Mouse (Mus musculus) CD8-positive naive resting alpha-beta T cell, adult 2 months (primary cell): ENCODE data around the gene Rin2.

ENCODE experiments used
- DNase-seq, 2 experiments: peaks; one replicate each; pipeline ENCODE4 v3.0.0; 2022; ENCODE audit warnings: low read depth in 2 of 2, low spot score in 2 of 2

Gene Rin2

DNA sequence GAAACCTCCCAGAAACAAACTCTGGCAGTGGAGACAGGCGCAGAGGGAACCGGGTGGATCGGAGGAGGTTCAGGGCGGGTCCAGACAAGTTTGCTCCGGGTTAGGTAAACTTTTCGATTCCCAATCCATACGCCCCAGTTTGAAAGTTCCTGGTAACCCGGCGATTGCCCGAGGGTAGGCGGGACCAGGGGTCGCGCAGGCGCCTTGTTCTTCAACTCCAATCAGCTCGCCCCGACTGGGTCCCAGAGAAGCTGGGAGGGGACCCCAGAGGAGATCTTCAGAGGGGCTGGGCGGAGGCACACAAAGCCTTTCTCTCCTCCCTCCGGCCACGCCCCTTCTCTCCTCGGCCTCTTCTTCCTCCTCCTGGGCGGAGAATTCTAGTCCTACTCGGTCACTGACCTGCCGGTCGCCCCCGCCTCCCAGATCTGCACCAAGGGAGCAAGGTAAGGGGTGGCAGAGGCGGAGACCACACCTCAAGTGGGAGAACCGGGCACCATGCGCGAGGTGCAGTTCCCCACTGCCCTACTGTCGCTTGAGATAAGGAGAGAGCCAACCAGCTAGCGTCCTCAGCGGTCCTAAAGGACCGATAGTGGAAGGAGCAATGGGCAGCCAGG is at the start of gene Rin2:
Gene Rin2, plus strand, starts transcription at position 74 of the 614 bp plus-strand sequence.
- DNase-seq, result no peak

DNA sequence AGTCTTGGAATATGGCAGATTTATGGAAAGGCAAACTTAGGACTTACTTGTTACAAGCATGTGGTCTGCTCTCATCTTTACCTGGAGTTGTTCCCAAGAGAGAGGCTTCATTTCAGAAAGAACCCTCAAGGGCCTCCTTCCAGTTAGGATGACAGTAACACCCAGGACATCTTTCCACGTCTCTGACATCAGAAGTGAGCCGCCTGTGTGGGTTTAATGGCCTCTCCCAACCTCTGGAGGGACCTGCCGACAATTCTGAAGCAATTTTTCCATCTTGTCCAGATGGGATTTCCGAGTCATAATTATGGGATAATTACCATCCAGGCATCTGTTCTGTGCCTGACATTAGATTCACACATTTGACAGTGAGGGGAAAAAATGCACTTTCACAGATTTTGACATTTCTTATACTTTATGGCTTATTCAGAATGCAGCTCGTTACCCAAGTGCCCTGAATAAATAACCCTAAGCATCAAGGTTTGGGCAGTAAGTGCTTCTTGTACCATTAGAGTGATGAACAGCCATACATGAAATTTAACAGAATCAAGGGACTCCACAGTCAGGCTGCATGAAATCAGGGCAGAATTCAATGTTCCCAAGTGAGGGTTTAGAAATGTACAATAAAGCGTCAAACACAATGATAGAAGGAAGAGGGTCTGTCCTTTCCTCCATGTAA is 43.8 kb upstream of the Rin2 start:
- DNase-seq, result no peak

- DNase-seq, result no peak
Observed at GRCm38 (mm10) chr2:145631799-145632174, 43.2 kb upstream of the Rin2 start.

DNA sequence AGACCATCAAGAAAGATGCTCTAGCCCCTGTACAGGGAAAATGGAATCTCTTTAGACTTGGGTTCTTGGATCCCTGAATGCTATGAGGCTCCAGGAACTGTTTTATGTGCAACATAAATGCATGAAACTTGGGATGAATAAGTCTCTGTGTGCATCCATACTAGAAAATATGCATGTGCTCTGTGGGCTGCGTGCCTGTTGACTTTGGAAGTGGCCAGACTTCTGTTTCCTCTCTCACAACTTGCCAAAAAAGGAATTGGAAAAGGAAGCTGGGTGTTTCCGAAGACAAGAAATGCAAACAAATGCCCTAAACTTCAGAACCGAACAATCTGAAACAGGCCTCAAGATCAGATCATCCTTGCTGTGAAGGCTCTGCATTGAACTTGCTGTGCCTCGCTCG is 41.2 kb upstream of the Rin2 start:
- DNase-seq, result no peak

DNA sequence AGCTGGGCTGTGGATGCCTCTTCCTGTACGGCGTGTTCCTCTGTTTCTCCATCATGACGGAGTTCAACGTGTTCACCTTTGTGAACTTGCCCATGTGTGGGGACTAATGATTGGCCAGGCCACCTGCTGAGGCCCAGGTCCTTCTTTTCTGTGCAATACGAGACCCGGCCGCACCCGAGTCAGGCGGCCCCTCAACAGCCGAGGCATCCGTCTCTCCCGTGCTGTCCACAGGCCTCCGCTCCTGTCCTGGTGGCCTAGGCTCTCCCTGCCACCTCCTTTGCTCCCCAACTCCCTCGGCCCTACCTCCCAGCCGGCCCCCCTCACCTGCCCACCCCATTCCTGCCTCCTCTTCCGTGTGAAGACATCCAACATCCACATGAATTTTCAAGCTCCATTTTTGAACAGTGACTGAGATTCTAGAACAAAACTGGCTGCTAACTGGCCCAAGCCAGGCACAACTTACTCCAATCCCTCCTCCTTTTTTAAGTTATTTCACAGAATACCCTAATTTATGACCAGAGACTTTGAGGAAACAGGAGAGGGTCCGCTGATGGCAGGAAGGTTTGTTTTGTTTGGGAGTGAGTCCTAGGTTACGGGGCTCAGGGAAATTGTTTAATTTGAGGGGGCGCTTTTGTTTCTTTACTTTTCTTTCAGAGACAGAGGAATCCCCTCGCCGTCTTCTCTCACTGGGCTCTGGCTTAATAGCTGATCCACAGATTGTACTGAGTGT is 34.6 kb upstream of the Rin2 start:
- no peak for DNase-seq

DNA sequence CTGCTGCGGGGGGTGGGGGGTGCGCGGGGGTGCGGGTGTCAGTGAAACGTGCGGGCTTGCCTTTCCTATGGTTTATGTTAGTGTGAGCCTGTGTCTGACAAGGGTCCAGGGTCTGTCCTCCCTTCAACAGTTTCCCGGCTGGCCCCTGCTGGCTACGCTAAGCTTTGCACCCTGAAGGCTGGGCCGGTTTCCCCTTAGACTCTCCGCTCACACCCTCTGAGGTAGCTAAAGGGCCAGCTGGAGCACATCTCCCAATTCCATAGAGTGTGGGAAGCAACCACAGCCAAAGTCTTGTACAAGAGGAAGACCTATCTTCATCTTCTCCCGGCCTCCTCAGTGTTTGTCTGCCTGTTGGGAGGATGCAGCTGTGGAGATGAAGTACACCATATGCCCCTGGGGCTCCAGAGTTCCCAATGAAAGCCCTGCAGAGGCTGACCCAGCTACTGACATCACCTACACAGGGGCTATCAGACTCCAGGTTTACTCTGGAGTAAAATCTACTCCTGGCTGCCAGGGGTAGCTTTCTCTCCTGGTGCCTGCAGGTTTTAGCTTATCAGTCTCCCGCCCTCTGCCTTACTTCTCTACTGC is 19.5 kb upstream of the Rin2 start:
- DNase-seq, result no peak

GRCm38 (mm10) chr2:145656121-145656520 is 18.9 kb upstream of the Rin2 start:
- DNase-seq, result no peak

- DNase-seq, result no peak
Observed at GRCm38 (mm10) chr2:145656716-145657115, 18.3 kb upstream of the Rin2 start.

- DNase-seq, result no peak
Observed at GRCm38 (mm10) chr2:145661242-145661641, 13.8 kb upstream of the Rin2 start.

GRCm38 (mm10) chr2:145663899-145664298 is 11.1 kb upstream of the Rin2 start:
- no peak for DNase-seq

DNA sequence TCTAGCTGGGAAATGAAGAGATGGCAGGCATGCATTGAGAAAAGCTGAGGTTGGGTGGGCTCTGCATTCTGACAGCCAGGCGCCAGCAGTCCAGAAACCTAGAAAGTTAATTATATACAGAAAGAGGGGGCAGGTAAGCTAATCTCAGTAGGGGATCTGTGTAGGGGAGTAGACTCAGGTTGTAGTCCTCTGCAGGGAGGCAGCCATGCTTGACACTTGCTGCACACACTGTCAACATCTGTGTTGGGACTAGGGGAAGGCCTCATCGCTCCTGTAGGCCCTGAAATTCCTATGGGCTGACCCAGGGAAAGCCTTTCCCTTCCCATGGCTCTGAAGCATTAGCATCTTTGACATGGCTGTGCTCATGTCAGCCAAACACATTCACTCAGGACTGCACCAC is 10.7 kb upstream of the Rin2 start:
- no peak for DNase-seq

GRCm38 (mm10) chr2:145668135-145668534 is 6.9 kb upstream of the Rin2 start:
- no peak for DNase-seq

GRCm38 (mm10) chr2:145670131-145670530 is 4.9 kb upstream of the Rin2 start:
- no peak for DNase-seq

DNA sequence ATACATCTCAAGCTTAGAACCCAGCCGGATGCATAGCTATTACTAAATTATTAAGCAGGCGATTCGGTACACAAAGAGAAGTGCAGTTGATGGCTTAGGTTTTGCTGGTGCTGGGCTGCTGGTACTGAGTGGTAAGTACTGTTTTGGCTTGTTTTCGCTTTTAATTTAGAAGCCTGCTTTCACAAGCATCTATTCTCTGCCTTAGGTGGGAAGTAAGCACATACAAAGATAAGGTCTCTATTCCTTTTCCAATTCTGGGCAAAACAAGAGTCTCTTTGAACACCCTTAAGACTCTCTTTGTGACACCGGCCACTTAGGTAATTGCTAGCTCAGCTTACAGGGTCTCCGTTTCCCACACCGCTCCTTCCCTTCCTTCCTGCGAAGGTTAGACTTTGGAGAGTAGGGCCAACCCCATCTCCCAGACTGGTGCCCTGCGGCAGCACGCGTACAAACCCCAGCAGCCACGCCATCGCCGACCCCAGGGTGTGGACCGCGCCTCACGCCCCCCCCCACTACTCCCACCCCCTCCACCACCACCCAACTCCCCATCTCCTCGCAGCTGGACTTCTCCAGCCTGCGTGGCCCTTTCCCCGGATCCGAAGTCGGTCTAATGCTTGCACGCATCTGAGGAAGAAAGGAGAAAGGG is 396 bp upstream of the Rin2 start:
- no peak for DNase-seq

GRCm38 (mm10) chr2:145675756-145676543 is 935 bp downstream of the Rin2 start:
- DNase-seq, result no peak

DNA sequence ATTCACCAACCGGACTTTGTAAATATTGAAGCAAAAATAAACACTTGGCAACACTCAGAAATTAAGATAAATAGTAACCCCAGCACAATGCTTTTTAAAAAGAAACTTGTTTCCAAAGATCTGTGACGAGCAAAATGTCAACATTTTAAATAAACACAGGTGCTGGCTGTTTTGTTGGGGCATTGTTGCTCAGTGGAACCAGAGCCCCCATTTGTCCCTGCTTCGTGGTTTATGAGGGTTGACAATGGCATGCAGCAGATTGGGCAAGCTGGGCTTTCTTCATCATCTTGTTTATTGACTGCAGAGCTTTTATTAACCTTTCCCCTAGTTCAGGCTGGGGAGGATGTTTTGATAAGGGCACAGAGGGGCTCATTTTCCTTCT is 1.5 kb downstream of the Rin2 start:
- DNase-seq, result no peak

DNA sequence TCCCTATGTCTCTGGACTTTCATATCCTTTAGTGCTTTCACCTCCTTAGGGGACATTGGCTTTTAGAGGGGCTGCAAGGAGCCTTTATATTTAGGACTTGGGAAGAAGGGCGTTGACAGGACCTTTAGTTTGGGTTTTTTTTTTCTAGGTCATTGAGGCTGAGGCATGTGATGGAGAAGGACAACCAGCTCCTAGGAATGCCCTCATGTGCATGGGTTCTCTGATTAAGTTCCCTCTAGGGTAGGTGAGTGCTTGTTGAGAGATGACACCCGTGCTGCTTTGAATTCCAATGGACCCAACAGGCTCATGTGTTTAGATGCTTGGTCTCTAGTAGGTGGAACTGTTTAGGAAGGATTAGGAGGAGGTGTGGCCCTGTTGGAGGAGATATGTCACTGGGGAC is 1.9 kb downstream of the Rin2 start:
- no peak for DNase-seq

GRCm38 (mm10) chr2:145680141-145680540 is 5.1 kb downstream of the Rin2 start:
- no peak for DNase-seq

DNA sequence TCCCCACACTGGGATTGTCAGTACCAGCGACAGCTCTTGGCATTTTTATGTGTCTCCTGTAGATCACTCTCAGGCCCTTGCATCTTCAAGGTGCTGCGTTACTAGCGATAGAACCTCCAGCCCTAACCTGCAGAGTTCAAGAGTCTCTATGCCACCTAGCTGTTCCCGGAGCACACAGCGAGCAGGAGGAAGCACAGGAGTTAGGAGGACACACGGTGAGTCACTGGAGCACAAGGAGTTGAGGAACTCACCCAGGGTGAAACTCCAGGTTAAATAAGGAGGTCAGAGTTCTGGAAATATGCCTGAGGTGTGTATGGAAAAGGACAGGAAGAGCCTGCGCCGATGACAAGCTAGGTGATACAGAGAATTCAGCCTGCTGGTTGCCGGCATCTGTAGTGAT is 5.7 kb downstream of the Rin2 start:
- DNase-seq, result no peak

- no peak for DNase-seq
Observed at GRCm38 (mm10) chr2:145681626-145682025, 6.6 kb downstream of the Rin2 start.

GRCm38 (mm10) chr2:145682924-145683323 is 7.9 kb downstream of the Rin2 start:
- DNase-seq, result no peak
